Mouse (Mus musculus) lung, postnatal 36 days (tissue): ENCODE measurements at regions not wholly inside any gene's neighbourhood (a gene's known extent, or its start where the extent isn't known, plus 50 kb on each side); places are given as distances from the start of the nearest gene placed in this dataset.
A peak's percentile ranks its signal among the peaks of the same experiment; 100 is the strongest.
"Not testable (repeated sequence)": the region's sequence is repeated elsewhere in the genome, so short reads cannot be mapped to it uniquely, and the experiment has no call there.

Experiments used
- DNase-seq: peaks from one replicate; pipeline ENCODE4 v3.0.0; 2022; ENCODE audit warnings: mixed read lengths

- peak; percentile 33 for DNase-seq
These were observed 121.7 kb upstream of the Dapk1 start for GRCm38 (mm10) chr13:60479862-60480730.

- DNase-seq, result peak; percentile 20
These were observed 120.9 kb upstream of the Dapk1 start for GRCm38 (mm10) chr13:60480731-60481431.

- DNase-seq, result not testable (repeated sequence)
These were observed 120.3 kb upstream of the Dapk1 start for GRCm38 (mm10) chr13:60481451-60481850.

- no peak for DNase-seq
These were observed 119.8 kb upstream of the Dapk1 start for GRCm38 (mm10) chr13:60481946-60482345.

- DNase-seq, result peak; percentile 68
These were observed 115.6 kb upstream of the Dapk1 start for GRCm38 (mm10) chr13:60486105-60486504.

- DNase-seq, result no peak
These were observed 114.9 kb upstream of the Dapk1 start for GRCm38 (mm10) chr13:60486871-60487270.

GRCm38 (mm10) chr13:60488131-60488883, 113.4 kb upstream of the Dapk1 start:
- peak; percentile 37 for DNase-seq

- DNase-seq, result no peak
These were observed 112.9 kb upstream of the Dapk1 start for GRCm38 (mm10) chr13:60488884-60489265.

GRCm38 (mm10) chr13:60491948-60492464, 109.7 kb upstream of the Dapk1 start:
- no peak for DNase-seq

GRCm38 (mm10) chr13:60493836-60494235, 107.9 kb upstream of the Dapk1 start:
- DNase-seq, result no peak

GRCm38 (mm10) chr13:60497714-60498400, 103.9 kb upstream of the Dapk1 start:
- DNase-seq, result peak; percentile 13

- DNase-seq, result peak; percentile 46
These were observed 97.6 kb upstream of the Dapk1 start for GRCm38 (mm10) chr13:60504196-60504595.

GRCm38 (mm10) chr13:60507611-60508010, 94.1 kb upstream of the Dapk1 start:
- no peak for DNase-seq

GRCm38 (mm10) chr13:60508054-60508453, 93.7 kb upstream of the Dapk1 start:
- peak; percentile 59 for DNase-seq

GRCm38 (mm10) chr13:60508856-60509255, 92.9 kb upstream of the Dapk1 start:
- no peak for DNase-seq

- DNase-seq, result no peak
These were observed 90.6 kb upstream of the Dapk1 start for GRCm38 (mm10) chr13:60511101-60511500.

- DNase-seq, result no peak
These were observed 90.1 kb upstream of the Dapk1 start for GRCm38 (mm10) chr13:60511628-60512027.

GRCm38 (mm10) chr13:60513756-60514155, 88.0 kb upstream of the Dapk1 start:
- DNase-seq, result no peak

GRCm38 (mm10) chr13:60514806-60515205, 86.9 kb upstream of the Dapk1 start:
- no peak for DNase-seq

GRCm38 (mm10) chr13:60518010-60518409, 83.7 kb upstream of the Dapk1 start:
- no peak for DNase-seq

- DNase-seq, result no peak
These were observed 82.0 kb upstream of the Dapk1 start for GRCm38 (mm10) chr13:60519708-60520107.

- DNase-seq, result peak; percentile 26
These were observed 78.9 kb upstream of the Dapk1 start for GRCm38 (mm10) chr13:60522719-60523450.
